ENCODE assay signal across 10 mouse cellular contexts in genomic region chr9:110759265-110759664, GRCm38 (mm10). TPM values are rescaled to one million over a fixed set of nuclear protein-coding genes. Genes with fewer than 3 reads are reported as not detected.
DNase-seq lines count a peak whose midpoint lies in the region; ATAC-seq and TF ChIP-seq lines count a peak whose summit lies in the region.
"Had no signal": no experiment of that assay in that cellular context is flagged by ENCODE, and none has a peak within 500 bp of the region (broad histone marks: within the 10 kb centered on the region; RNA-seq: fewer than 3 reads in every experiment).

No protein-coding gene starts in this region.

- no peaks in the 10 kb centered on the region for H3K36me3 ChIP-seq in lung, embryonic 16.5 days (ENCODE audit: control insufficient read depth, insufficient read depth, low read length)
- no peaks in the 10 kb centered on the region for H3K36me3 ChIP-seq in stomach, postnatal 0 days (ENCODE audit: control insufficient read depth, insufficient read depth, low read length)
- H3K36me3 ChIP-seq: lung, embryonic 15.5 days had no signal

- H3K4me2 ChIP-seq in lung, embryonic 16.5 days (ENCODE audit: low read depth, low read length) = no peak overlapping the region
- H3K4me2 ChIP-seq in stomach, postnatal 0 days (replicated peaks; ENCODE audit: low read depth) = no peak overlapping the region
- H3K4me2 ChIP-seq: lung, embryonic 15.5 days had no signal

- TF ChIP-seq EP300 in stomach, postnatal 0 days (optimal IDR thresholded peaks at IDR 0.05) = no peak

- WGBS in lung, embryonic 16.5 days = 43% methylated on average over 2 of the region's 2 CpGs
- WGBS in stomach, postnatal 0 days = 49% methylated on average over 2 of the region's 2 CpGs

- intact Hi-C loops in gastrocnemius, adult 2 months (cut with DNase I) = no loop called here

- peak; percentile 70 for TF ChIP-seq CTCF in gastrocnemius, adult 2 months (IDR thresholded peaks at IDR 0.05)
- TF ChIP-seq CTCF in stomach, postnatal 0 days (IDR thresholded peaks at IDR 0.05; ENCODE audit: low read depth) = peak; percentile 82

- no peaks in the 10 kb centered on the region for H3K9me3 ChIP-seq in lung, embryonic 16.5 days (ENCODE audit: control insufficient read depth, low read length)
- H3K9me3 ChIP-seq in stomach, postnatal 0 days (ENCODE audit: control insufficient read depth, low read length) = no peaks in the 10 kb centered on the region
- H3K9me3 ChIP-seq: lung, embryonic 15.5 days had no signal

- DNase-seq in CD4-positive, CD25-positive, alpha-beta regulatory T cell, adult 2 months (ENCODE audit: low read depth, low spot score) = peak; percentile 53
- peak; percentile 56 for DNase-seq in ovary, postnatal 36 days (ENCODE audit: low spot score)
- no peak for DNase-seq in ovary, postnatal 10 days (ENCODE audit: low spot score)
- peak; percentile 71 for DNase-seq in gastrocnemius, adult 2 months
- DNase-seq in kidney, postnatal 14 days = peak; percentile 82
- peak; percentile 68 for DNase-seq in stomach, postnatal 0 days (ENCODE audit: low spot score)

- H3K4me1 ChIP-seq in lung, embryonic 16.5 days (replicated peaks; ENCODE audit: control insufficient read depth, insufficient read depth, low read length) = peaks cover 27% of the 10 kb centered on the region
- H3K4me1 ChIP-seq in stomach, postnatal 0 days (replicated peaks; ENCODE audit: control insufficient read depth, insufficient read depth) = 0 out of 2 replicates have a peak, but pooled peaks cover 2% of the 10 kb centered on the region

- no peak overlapping the region for H3K4me3 ChIP-seq in gastrocnemius, adult 2 months
- no peak overlapping the region for H3K4me3 ChIP-seq in lung, embryonic 16.5 days (ENCODE audit: low read length)
- no peak overlapping the region for H3K4me3 ChIP-seq in stomach, postnatal 0 days (ENCODE audit: low read depth, low read length)
- H3K4me3 ChIP-seq: erythroblast, embryonic 14.5 days; lung, embryonic 15.5 days had no signal

- H3K9ac ChIP-seq in lung, embryonic 16.5 days (ENCODE audit: low read length) = no peak overlapping the region
- no peak overlapping the region for H3K9ac ChIP-seq in stomach, postnatal 0 days (ENCODE audit: low read length)
- H3K9ac ChIP-seq: lung, embryonic 15.5 days had no signal

- no peak overlapping the region for H3K27ac ChIP-seq in gastrocnemius, adult 2 months
- H3K27ac ChIP-seq in lung, embryonic 16.5 days (ENCODE audit: low read length) = 0 out of 2 replicates have a peak overlapping the region, but pooled peaks have one; percentile 0
- H3K27ac ChIP-seq in stomach, postnatal 0 days (replicated peaks) = no peak overlapping the region
- H3K27ac ChIP-seq: lung, embryonic 15.5 days had no signal

- ATAC-seq in CD4-positive, CD25-positive, alpha-beta regulatory T cell, adult 4 months = no peak
- peak; percentile 50 for ATAC-seq in lung, embryonic 16.5 days (ENCODE audit: low read depth)
- ATAC-seq in stomach, postnatal 0 days (ENCODE audit: low FRiP score, low TSS enrichment) = peak; percentile 59; the same call in 1 of the 2 replicates

- H3K27me3 ChIP-seq in lung, embryonic 16.5 days (ENCODE audit: control insufficient read depth, insufficient read depth, low read depth, low read length) = no peaks in the 10 kb centered on the region
- H3K27me3 ChIP-seq in stomach, postnatal 0 days (ENCODE audit: control insufficient read depth, insufficient read depth, low read length) = no peaks in the 10 kb centered on the region
- H3K27me3 ChIP-seq: lung, embryonic 15.5 days had no signal

RNA-seq across cellular contexts. Expression of gene Pth1r, which starts 12.3 kb away (rescaled TPM):
- not detected for polyA plus RNA-seq in CD4-positive, CD25-positive, alpha-beta regulatory T cell, adult 4 months (2017; shearing (Covaris generic))
- total RNA-seq in gastrocnemius, adult 2 months (2021) = 1 to 10 TPM in 1 of 2 experiments, under 1 TPM in 1; 0.99 to 1.3 TPM
- polyA plus RNA-seq in lung, embryonic 16.5 days (2015; fragmentation: Nextera tagmentation; extraction: Ambion mirVana) = 60.3 and 61.6 TPM in 2 replicates
- polyA plus RNA-seq in stomach, postnatal 0 days (2015; fragmentation: Nextera tagmentation; extraction: Ambion mirVana) = 10.5 and 10.6 TPM in 2 replicates
- polyA plus RNA-seq: erythroblast, embryonic 14.5 days had no signal

RNA-seq across cellular contexts. Expression of gene Myl3, which starts 17.6 kb away (rescaled TPM):
- polyA plus RNA-seq in CD4-positive, CD25-positive, alpha-beta regulatory T cell, adult 4 months (2017; shearing (Covaris generic)) = not detected
- 1,000 to 10,000 TPM in 1 of 2 experiments, 100 to 1,000 TPM in 1; 528 to 1,790 TPM for total RNA-seq in gastrocnemius, adult 2 months (2021)
- 10.6 and 13.9 TPM in 2 replicates for polyA plus RNA-seq in lung, embryonic 16.5 days (2015; fragmentation: Nextera tagmentation; extraction: Ambion mirVana)
- 0.11 and 0.27 TPM in 2 replicates for polyA plus RNA-seq in stomach, postnatal 0 days (2015; fragmentation: Nextera tagmentation; extraction: Ambion mirVana)
- polyA plus RNA-seq: erythroblast, embryonic 14.5 days had no signal

RNA-seq across cellular contexts. Expression of gene Prss42, which starts 38.7 kb away (rescaled TPM):
- not detected for polyA plus RNA-seq in CD4-positive, CD25-positive, alpha-beta regulatory T cell, adult 4 months (2017; shearing (Covaris generic))
- not detected for total RNA-seq in gastrocnemius, adult 2 months (2021)
- polyA plus RNA-seq in lung, embryonic 16.5 days (2015; fragmentation: Nextera tagmentation; extraction: Ambion mirVana) = not detected in 2 replicates
- polyA plus RNA-seq in stomach, postnatal 0 days (2015; fragmentation: Nextera tagmentation; extraction: Ambion mirVana) = not detected in 2 replicates
- polyA plus RNA-seq: erythroblast, embryonic 14.5 days; lung, embryonic 15.5 days had no signal

RNA-seq across cellular contexts. Expression of gene Prss44, which starts 54.5 kb away (rescaled TPM):
- not detected for polyA plus RNA-seq in CD4-positive, CD25-positive, alpha-beta regulatory T cell, adult 4 months (2017; shearing (Covaris generic))
- not detected for total RNA-seq in gastrocnemius, adult 2 months (2021)
- not detected in 2 replicates for polyA plus RNA-seq in lung, embryonic 16.5 days (2015; fragmentation: Nextera tagmentation; extraction: Ambion mirVana)
- polyA plus RNA-seq in stomach, postnatal 0 days (2015; fragmentation: Nextera tagmentation; extraction: Ambion mirVana) = not detected in 2 replicates
- polyA plus RNA-seq: lung, embryonic 15.5 days had no signal

Comparison
In these comparisons a context has a peak if more than half of its experiments do, and no peak if none do; other contexts are left out.
1. RNA of gene Pth1r, which starts 12.3 kb away (polyA plus RNA-seq): 60.3 to 61.6 TPM in lung, embryonic 16.5 days and 10.5 to 10.6 TPM in stomach, postnatal 0 days; not detected in CD4-positive, CD25-positive, alpha-beta regulatory T cell, adult 4 months; every median in the first group is over 10 times any median in the second.